8 mouse cellular contexts compared by ENCODE assay signal in the genomic region with DNA sequence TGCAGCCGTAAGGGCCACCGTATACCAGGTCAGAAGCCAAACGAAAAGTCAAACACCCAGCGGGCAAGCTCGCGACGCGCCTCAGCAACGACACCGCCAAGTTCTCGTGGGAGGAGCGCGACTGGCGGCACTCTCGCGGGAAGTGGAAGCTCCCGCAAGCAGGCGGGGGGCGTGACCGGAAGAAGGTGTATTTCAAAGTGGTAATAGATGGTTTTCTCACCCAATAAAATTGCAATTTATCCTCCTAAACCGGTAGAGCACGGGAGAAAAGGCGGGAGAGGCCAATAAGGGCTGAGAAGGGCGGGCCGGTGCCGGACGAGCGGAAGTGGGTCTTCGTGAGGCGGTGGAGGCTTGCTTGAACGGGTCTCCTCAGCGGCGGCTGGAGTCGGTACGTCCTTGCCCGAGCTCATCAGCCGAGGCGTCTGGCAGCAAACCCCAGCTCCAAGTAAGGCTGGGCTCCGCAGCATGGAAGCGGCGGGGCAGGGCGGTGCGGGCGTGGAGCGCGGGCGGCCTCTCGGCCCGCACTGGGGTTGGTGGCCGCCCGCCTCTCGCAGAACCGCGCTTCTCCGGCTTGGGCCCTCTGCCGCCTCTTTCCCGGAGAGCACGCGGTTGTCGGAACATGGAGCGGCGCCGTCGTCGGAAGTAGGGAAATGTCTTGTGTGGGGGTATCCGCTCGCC. TPM values are rescaled to one million over a fixed set of nuclear protein-coding genes. Genes with fewer than 3 reads are reported as not detected.
DNase-seq lines count a peak whose midpoint lies in the region; ATAC-seq and TF ChIP-seq lines count a peak whose summit lies in the region.

Gene Rnf4, plus strand, starts transcription at position 193 of the 678 bp plus-strand sequence.

- ATAC-seq in forebrain, postnatal 0 days = peak; percentile 98
- peak; percentile 98 for ATAC-seq in lung, embryonic 15.5 days (ENCODE audit: borderline replicate concordance, extremely low read depth, low FRiP score, low TSS enrichment)

- under 1% methylated on average over 67 of the region's 67 CpGs for WGBS in cerebellum, adult 2 months
- under 1% methylated on average over 67 of the region's 67 CpGs for WGBS in forebrain, postnatal 0 days
- 0% methylated on average over 66 of the region's 67 CpGs for WGBS in lung, embryonic 15.5 days

- no peaks in the 10 kb centered on the region for H3K9me3 ChIP-seq in MEL (replicated peaks; ENCODE audit: insufficient read depth, low read length)
- H3K9me3 ChIP-seq in forebrain, postnatal 0 days (ENCODE audit: low read length) = no peaks in the 10 kb centered on the region
- no peaks in the 10 kb centered on the region for H3K9me3 ChIP-seq in lung, embryonic 15.5 days

- peak; percentile 100 for DNase-seq in MEL (ENCODE audit: low read depth, low spot score)
- peak; percentile 97 to 98 for DNase-seq in cerebellum, adult 2 months
- DNase-seq in forebrain, postnatal 0 days = peak; percentile 98
- peak; percentile 99 for DNase-seq in heart, postnatal 4 days
- DNase-seq in layer of hippocampus, adult 8-10 months (ENCODE audit: low spot score in 2 of 2) = peak; percentile 97
- DNase-seq in ovary, adult 18-20 months (ENCODE audit: low spot score) = peak; percentile 95
- DNase-seq in thymus, postnatal 0 days (ENCODE audit: low spot score) = peak; percentile 98

- H3K4me1 ChIP-seq in MEL (ENCODE audit: control insufficient read depth in 1 of 2, insufficient read depth in 2 of 2, low read length in 2 of 2) = peaks cover 15 to 23% of the 10 kb centered on the region in 2 experiments
- H3K4me1 ChIP-seq in cerebellum, adult 2 months (ENCODE audit: control insufficient read depth, insufficient read depth, low read length) = no peaks in the 10 kb centered on the region
- H3K4me1 ChIP-seq in forebrain, postnatal 0 days (ENCODE audit: insufficient read depth) = peaks cover 12% of the 10 kb centered on the region; the same call in 1 of the 2 replicates
- H3K4me1 ChIP-seq in lung, embryonic 15.5 days = peaks cover 19% of the 10 kb centered on the region; the same call in 1 of the 2 replicates

- peaks cover 58% of the 10 kb centered on the region for H3K79me2 ChIP-seq in MEL (ENCODE audit: control insufficient read depth, insufficient read depth, low read length, poor library complexity)

- peak within 1 kb of the TSS; percentile 92 for H3K4me2 ChIP-seq in forebrain, postnatal 0 days (ENCODE audit: low read depth)
- H3K4me2 ChIP-seq in lung, embryonic 15.5 days = peak within 1 kb of the TSS; percentile 79

- H3K36me3 ChIP-seq in MEL (ENCODE audit: control insufficient read depth in 1 of 2, insufficient read depth in 2 of 2, low read length in 2 of 2) = peaks cover 15 to 40% of the 10 kb centered on the region in 2 experiments
- no peaks in the 10 kb centered on the region for H3K36me3 ChIP-seq in forebrain, postnatal 0 days (ENCODE audit: insufficient read depth)
- H3K36me3 ChIP-seq in lung, embryonic 15.5 days = no peaks in the 10 kb centered on the region

- H3K27ac ChIP-seq in MEL (ENCODE audit: control insufficient read depth, low read depth, low read length) = peak within 1 kb of the TSS; percentile 82
- H3K27ac ChIP-seq in cerebellum, adult 2 months (ENCODE audit: insufficient read depth, low read length) = peak within 1 kb of the TSS; percentile 81
- peak within 1 kb of the TSS; percentile 97 for H3K27ac ChIP-seq in forebrain, postnatal 0 days (ENCODE audit: low read depth, low read length)
- H3K27ac ChIP-seq in lung, embryonic 15.5 days = peak within 1 kb of the TSS; percentile 96

- peak within 1 kb of the TSS; percentile 95 for H3K9ac ChIP-seq in MEL (ENCODE audit: control insufficient read depth, low read depth, low read length, poor library complexity, severe bottlenecking)
- peak within 1 kb of the TSS; percentile 97 for H3K9ac ChIP-seq in forebrain, postnatal 0 days
- H3K9ac ChIP-seq in lung, embryonic 15.5 days = peak within 1 kb of the TSS; percentile 96

- no peak for TF ChIP-seq EP300 in MEL (IDR thresholded peaks at IDR 0.05; ENCODE audit: low read depth in 1 of 2, low read length in 2 of 2)

- no peaks in the 10 kb centered on the region for H3K27me3 ChIP-seq in MEL (ENCODE audit: control insufficient read depth in 1 of 2, insufficient read depth in 2 of 2, low read length in 2 of 2)
- H3K27me3 ChIP-seq in cerebellum, adult 2 months (ENCODE audit: control insufficient read depth, insufficient read depth, low read length) = no peaks in the 10 kb centered on the region
- H3K27me3 ChIP-seq in forebrain, postnatal 0 days (ENCODE audit: insufficient read depth, low read length) = no peaks in the 10 kb centered on the region
- no peaks in the 10 kb centered on the region for H3K27me3 ChIP-seq in lung, embryonic 15.5 days

- TF ChIP-seq RAD21 in MEL (IDR thresholded peaks at IDR 0.05; ENCODE audit: low read depth, low read length) = no peak

- H3K4me3 ChIP-seq in MEL (ENCODE audit: control insufficient read depth in 1 of 2, insufficient read depth in 1 of 2, low read depth in 2 of 2, low read length in 2 of 2) = peak within 1 kb of the TSS; percentile 84 to 88
- peak within 1 kb of the TSS; percentile 88 for H3K4me3 ChIP-seq in cerebellum, adult 2 months (replicated peaks; ENCODE audit: insufficient read depth, low read depth, low read length)
- H3K4me3 ChIP-seq in forebrain, postnatal 0 days (ENCODE audit: low read depth, low read length) = peak within 1 kb of the TSS; percentile 98
- peak within 1 kb of the TSS; percentile 71 for H3K4me3 ChIP-seq in lung, embryonic 15.5 days

- 0 out of 6 replicates have a peak, but pooled peaks of 1 of the 3 experiments have one; percentile 10 for TF ChIP-seq CTCF in MEL (IDR thresholded peaks at IDR 0.05 in 2 of 3, conservative IDR thresholded peaks at IDR 0.05 in 1 of 3; ENCODE audit: control insufficient read depth in 1 of 3, insufficient read depth in 1 of 3, low read depth in 2 of 3, low read length in 3 of 3, poor library complexity in 1 of 3, severe bottlenecking in 1 of 3)
- TF ChIP-seq CTCF in cerebellum, adult 2 months (IDR thresholded peaks at IDR 0.05; ENCODE audit: borderline replicate concordance, insufficient read depth, low read depth, low read length) = no peak
- no peak for TF ChIP-seq CTCF in forebrain, postnatal 0 days (IDR thresholded peaks at IDR 0.05; ENCODE audit: low read depth)

- peak; percentile 90 to 100 for TF ChIP-seq POLR2A in MEL (IDR thresholded peaks at IDR 0.05; ENCODE audit: control insufficient read depth in 1 of 2, insufficient read depth in 1 of 2, low read depth in 1 of 2, low read length in 2 of 2, poor library complexity in 1 of 2)
- TF ChIP-seq POLR2A in cerebellum, adult 2 months (IDR thresholded peaks at IDR 0.05; ENCODE audit: borderline replicate concordance, insufficient read depth, low read length) = peak; percentile 99

TF ChIP-seq in MEL, 35 proteins besides CTCF, POLR2A, EP300 and RAD21 (continues in another document):
- TF ChIP-seq USF2 (IDR thresholded peaks at IDR 0.05; ENCODE audit: borderline replicate concordance in 1 of 2, insufficient read depth in 1 of 2, low read depth in 1 of 2, low read length in 2 of 2) (no peak), MXI1 (IDR thresholded peaks at IDR 0.05; ENCODE audit: low read depth, low read length) (peak; percentile 93), GATA1 (IDR thresholded peaks at IDR 0.05; ENCODE audit: low read depth, low read length) (no peak), ZNF384 (IDR thresholded peaks at IDR 0.05; ENCODE audit: low read depth, low read length) (no peak), ZC3H11A (IDR thresholded peaks at IDR 0.05; ENCODE audit: low read depth, low read length) (no peak), UBTF (IDR thresholded peaks at IDR 0.05; ENCODE audit: borderline replicate concordance, insufficient read depth, low read depth, low read length) (no peak), BHLHE40 (IDR thresholded peaks at IDR 0.05; ENCODE audit: borderline replicate concordance, low read depth, low read length) (no peak), RCOR1 (IDR thresholded peaks at IDR 0.05; ENCODE audit: low read depth, low read length) (no peak), TAL1 (IDR thresholded peaks at IDR 0.05; ENCODE audit: low read length) (no peak), POLR2AphosphoS5 (IDR thresholded peaks at IDR 0.05; ENCODE audit: borderline replicate concordance, low read depth, low read length) (no peak; the same call in 1 of the 2 replicates), TBP (IDR thresholded peaks at IDR 0.05; ENCODE audit: low read depth, low read length) (peak; percentile 93), POLR2AphosphoS2 (IDR thresholded peaks at IDR 0.05; ENCODE audit: low read length) (peak; percentile 99), USF1 (IDR thresholded peaks at IDR 0.05; ENCODE audit: low read depth, low read length) (peak; percentile 86), ZKSCAN1 (IDR thresholded peaks at IDR 0.05; ENCODE audit: low read depth, low read length) (no peak), KAT2A (conservative IDR thresholded peaks at IDR 0.05; ENCODE audit: low read depth, low read length) (peak; percentile 71; the same call in 1 of the 2 replicates), ELF1 (IDR thresholded peaks at IDR 0.05; ENCODE audit: low read depth, low read length) (peak; percentile 93), E2F4 (IDR thresholded peaks at IDR 0.05; ENCODE audit: borderline replicate concordance, low read depth, low read length) (no peak), GABPA (IDR thresholded peaks at IDR 0.05; ENCODE audit: low read depth, low read length) (no peak), JUND (IDR thresholded peaks at IDR 0.05; ENCODE audit: low read depth, low read length) (no peak), SIN3A (IDR thresholded peaks at IDR 0.05; ENCODE audit: low read length) (peak; percentile 47; the same call in 1 of the 2 replicates), MEF2A (IDR thresholded peaks at IDR 0.05; ENCODE audit: extremely low read depth, insufficient replicate concordance, low read depth, low read length, poor library complexity, severe bottlenecking) (no peak), MAZ (IDR thresholded peaks at IDR 0.05; ENCODE audit: low read depth, low read length) (no peak), CHD2 (IDR thresholded peaks at IDR 0.05; ENCODE audit: low read length) (peak; percentile 100)

RNA-seq across cellular contexts. Expression of gene Rnf4, which starts in this region (rescaled TPM):
- total RNA-seq in MEL (2012; rRNA removed) = 130 and 150 TPM in 2 replicates
- polyA plus RNA-seq in MEL (2012; ENCODE audit: insufficient read depth in 1 of 2, insufficient read length in 2 of 2, low read depth in 1 of 2, low replicate concordance in 2 of 2, missing spikeins in 1 of 2) = 100 to 1,000 TPM in 1 of 2 experiments, not detected in 1; 184 TPM
- 77.5 and 80.0 TPM in 2 replicates for polyA plus RNA-seq in cerebellum, adult 2 months (2012; rRNA removed)
- 116 and 122 TPM in 2 replicates for total RNA-seq in forebrain, postnatal 0 days (2014; rRNA removed)
- 122 and 129 TPM in 2 replicates for polyA plus RNA-seq in forebrain, postnatal 0 days (2015; fragmentation: Nextera tagmentation; extraction: Ambion mirVana)
- total RNA-seq in heart, postnatal 4 days (2021) = 10 to 100 TPM; 85.8 to 86.3 TPM
- 10 to 100 TPM; 82.2 to 87.7 (median 84.1) TPM for total RNA-seq in layer of hippocampus, adult 8-10 months (2022)
- 163 and 164 TPM in 2 replicates for polyA plus RNA-seq in lung, embryonic 15.5 days (2015; fragmentation: Nextera tagmentation; extraction: Ambion mirVana)
- polyA plus RNA-seq in thymus, postnatal 0 days (2015; fragmentation: Nextera tagmentation; extraction: Ambion mirVana) = 138 TPM in 2 replicates

Comparison
In these comparisons a context has a peak if more than half of its experiments do, and no peak if none do; other contexts are left out.
1. Peak in every context shown above with its lines: DNase-seq, ATAC-seq, H3K4me3 ChIP-seq and H3K27ac ChIP-seq.